Mouse (Mus musculus): ENCODE data around the gene Olfr474.
"Not testable (repeated sequence)": the region's sequence is repeated elsewhere in the genome, so short reads cannot be mapped to it uniquely, and the experiment has no call there.

Gene Olfr474

GRCm38 (mm10) chr7:107954343-107954742, at the start of gene Olfr474:
Gene Olfr474, plus strand, starts transcription at chr7:107954643.
- DNase-seq (ENCODE audit: low spot score in 2 of 2): no peak

GRCm38 (mm10) chr7:107930146-107930545, 24.3 kb upstream of the Olfr474 start, which contains the start of gene Olfr473:
Gene Olfr473, plus strand, starts transcription at chr7:107930446.
- no peak for DNase-seq (ENCODE audit: low spot score in 2 of 2)

- not testable (repeated sequence) for DNase-seq (ENCODE audit: low spot score in 2 of 2)
Observed at GRCm38 (mm10) chr7:107952539-107952938, 1.9 kb upstream of the Olfr474 start.

GRCm38 (mm10) chr7:107964503-107964902, 10.1 kb downstream of the Olfr474 start, which contains the start of gene Olfr476:
Gene Olfr476, plus strand, starts transcription at chr7:107964803.
- DNase-seq (ENCODE audit: low spot score in 2 of 2): no peak

GRCm38 (mm10) chr7:107986393-107986792, 31.9 kb downstream of the Olfr474 start, which contains the start of gene Olfr477:
Gene Olfr477, plus strand, starts transcription at chr7:107986693.
- DNase-seq (ENCODE audit: low spot score in 2 of 2): no peak

Measured in left cerebral cortex, adult 9 months (tissue).